Mouse (Mus musculus) neural tube, embryonic 11.5 days (tissue): Measurements from ENCODE around the gene Lhfpl5. TPM values are rescaled to one million over a fixed set of nuclear protein-coding genes. Genes with fewer than 3 reads are reported as not detected.

Source experiments
- ATAC-seq: fragments of 200-750 bp; cut with Nextera tagmentation; 2 replicates; pipeline ENCODE4 v1.8.0; 2017; ENCODE audit warnings: moderate number of reproducible peaks, mild to moderate bottlenecking, moderate TSS enrichment, moderate library complexity; ENCODE audit not compliant: insufficient read depth, low FRiP score, low TSS enrichment
- DNase-seq: peaks from one replicate; pipeline ENCODE4 v3.0.0-alpha.2; 2015; ENCODE audit warnings: low spot score
- H3K27ac ChIP-seq: fragments of 300-500 bp; sonication (generic); 2 replicates; pipeline ENCODE4 v1.5.1; 2014; ENCODE audit warnings: low read depth, mild to moderate bottlenecking, low read length
- H3K27me3 ChIP-seq: fragments of 300-500 bp; sonication (generic); 2 replicates; pipeline ENCODE4 v1.6.1; 2014; ENCODE audit warnings: mild to moderate bottlenecking, low read length, mixed read lengths; ENCODE audit not compliant: control insufficient read depth, insufficient read depth
- H3K36me3 ChIP-seq: fragments of 300-500 bp; sonication (generic); 2 replicates; pipeline ENCODE4 v1.6.1; 2014; ENCODE audit warnings: mild to moderate bottlenecking, low read length, moderate library complexity, mixed read lengths; ENCODE audit not compliant: control insufficient read depth, insufficient read depth
- H3K4me1 ChIP-seq: fragments of 300-500 bp; sonication (generic); 2 replicates; pipeline ENCODE4 v1.6.1; 2014; ENCODE audit warnings: low read length, mixed read lengths; ENCODE audit not compliant: control insufficient read depth, insufficient read depth
- H3K4me2 ChIP-seq: fragments of 300-500 bp; sonication (generic); 2 replicates; pipeline ENCODE4 v1.6.1; 2014; ENCODE audit warnings: low read depth, mild to moderate bottlenecking, moderate library complexity
- H3K4me3 ChIP-seq: fragments of 300-500 bp; sonication (generic); 2 replicates; pipeline ENCODE4 v1.5.1; 2014; ENCODE audit warnings: low read depth, low read length
- H3K9ac ChIP-seq: fragments of 300-500 bp; sonication (generic); 2 replicates; pipeline ENCODE4 v1.6.1; 2014; ENCODE audit warnings: mild to moderate bottlenecking, low read length
- H3K9me3 ChIP-seq: fragments of 300-500 bp; sonication (generic); 2 replicates; pipeline ENCODE4 v1.6.1; 2016; ENCODE audit warnings: low read length; ENCODE audit not compliant: control insufficient read depth
- WGBS: fragments of 180-500 bp; shearing (Covaris S2); extraction: QIAGEN DNeasy Blood & Tissue Kit; methylation state at CpG from one replicate; pipeline ENCODE4 v1.1.7; 2014; 5-methylcytosine and 5-hydroxymethylcytosine counted together
- polyA plus RNA-seq: library from polyadenylated mRNA; unstranded; fragments of >200 nt; fragmentation: Nextera tagmentation; extraction: Ambion mirVana; gene quantifications from 2 replicates; pipeline ENCODE4 v1.2.1, GENCODE M21; 2014

The Lhfpl5 gene
- polyA plus RNA-seq, 1 experiment from 2014 or later: 1.8 TPM

DNA sequence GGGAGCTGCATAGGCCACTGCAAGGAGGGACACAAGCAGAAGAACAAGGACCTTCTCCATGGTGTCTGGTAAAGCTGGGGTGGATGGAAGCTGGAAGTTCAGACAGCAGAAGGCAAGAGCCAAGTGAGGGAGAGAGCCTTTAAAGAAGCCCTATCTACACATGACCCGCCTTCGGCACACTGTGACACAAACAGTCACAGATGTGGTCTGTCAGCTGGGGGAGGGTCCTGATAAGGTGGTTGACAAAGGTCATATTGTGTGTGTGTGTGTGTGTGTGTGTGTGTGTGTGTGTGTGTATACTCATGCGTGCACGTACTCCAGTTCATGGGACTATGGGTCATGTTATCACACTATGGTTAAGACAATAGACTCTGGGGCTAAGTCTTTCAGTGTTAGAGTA lies 14.8 kb upstream of the Lhfpl5 start, which contains the start of gene Clps:
TSS of gene Clps (minus strand) at position 169 of the 400 bp plus-strand sequence.
- DNase-seq: no peak
- Histone ChIP-seq H3K9me3 (no peaks in the 10 kb centered on the region), H3K4me2 (no peak within 1 kb of the TSS), H3K4me3 (no peak within 1 kb of the TSS), H3K27me3 (no peaks in the 10 kb centered on the region), H3K36me3 (no peaks in the 10 kb centered on the region), H3K27ac (no peak within 1 kb of the TSS), H3K9ac (no peak within 1 kb of the TSS), H3K4me1 (no peaks in the 10 kb centered on the region)
- no peak for ATAC-seq
- 95% methylated on average over 4 of the region's 4 CpGs for WGBS

DNA sequence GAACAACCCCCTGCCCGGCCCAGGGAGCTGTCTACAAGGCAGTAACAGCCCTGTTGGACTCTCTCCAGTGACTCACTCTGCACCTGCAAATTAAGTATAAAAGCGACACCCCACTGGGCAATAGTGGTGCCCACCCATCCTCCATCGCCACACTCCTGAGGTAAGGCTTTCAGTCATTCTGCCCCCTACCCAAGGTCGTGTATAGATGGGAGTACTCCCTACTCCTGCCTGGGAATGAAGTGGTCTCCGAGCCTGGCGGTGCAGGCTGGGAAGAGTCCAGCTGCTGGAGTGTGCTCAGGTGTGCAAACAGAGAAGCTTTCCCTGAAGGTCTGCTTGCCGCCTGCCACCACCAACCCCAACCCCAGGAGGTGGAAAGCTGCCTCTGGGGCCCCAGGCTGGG lies 13.8 kb upstream of the Lhfpl5 start:
- WGBS: 62% methylated on average over 7 of the region's 7 CpGs
- H3K4me1 ChIP-seq: no peaks in the 10 kb centered on the region
- no peak for ATAC-seq

DNA sequence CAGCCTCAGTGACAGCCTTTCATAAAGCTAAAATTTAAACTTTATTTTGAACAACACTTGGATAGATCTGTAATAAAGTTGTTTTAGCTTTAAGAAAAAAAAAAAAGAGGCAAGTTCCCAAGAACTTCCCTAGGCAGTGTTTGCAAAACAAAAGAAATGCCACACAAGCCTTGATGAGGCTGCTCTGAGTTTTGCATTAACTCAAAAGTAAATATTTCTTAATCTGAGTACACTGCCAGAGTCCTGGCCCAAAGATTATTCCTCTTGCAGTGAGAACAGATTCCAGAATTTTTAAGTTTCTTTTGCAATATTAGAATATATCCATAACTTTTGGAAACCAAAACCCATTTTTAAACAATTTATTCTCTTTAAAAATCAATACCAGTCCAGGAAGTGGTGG lies 10.3 kb upstream of the Lhfpl5 start:
- Histone ChIP-seq H3K9ac (no peak overlapping the region), H3K36me3 (no peaks in the 10 kb centered on the region), H3K27me3 (no peaks in the 10 kb centered on the region), H3K4me3 (no peak overlapping the region), H3K4me2 (no peak overlapping the region), H3K4me1 (no peaks in the 10 kb centered on the region), H3K9me3 (no peaks in the 10 kb centered on the region), H3K27ac (no peak overlapping the region)
- ATAC-seq: no peak
- DNase-seq: no peak

More for the DNA sequence above, 13.8 kb upstream of the Lhfpl5 start:
- H3K27me3 ChIP-seq: no peaks in the 10 kb centered on the region
- H3K4me2 ChIP-seq: no peak overlapping the region
- no peak for DNase-seq
- no peaks in the 10 kb centered on the region for H3K36me3 ChIP-seq
- no peak overlapping the region for H3K4me3 ChIP-seq
- no peak overlapping the region for H3K27ac ChIP-seq
- H3K9me3 ChIP-seq: no peaks in the 10 kb centered on the region
- no peak overlapping the region for H3K9ac ChIP-seq

DNA sequence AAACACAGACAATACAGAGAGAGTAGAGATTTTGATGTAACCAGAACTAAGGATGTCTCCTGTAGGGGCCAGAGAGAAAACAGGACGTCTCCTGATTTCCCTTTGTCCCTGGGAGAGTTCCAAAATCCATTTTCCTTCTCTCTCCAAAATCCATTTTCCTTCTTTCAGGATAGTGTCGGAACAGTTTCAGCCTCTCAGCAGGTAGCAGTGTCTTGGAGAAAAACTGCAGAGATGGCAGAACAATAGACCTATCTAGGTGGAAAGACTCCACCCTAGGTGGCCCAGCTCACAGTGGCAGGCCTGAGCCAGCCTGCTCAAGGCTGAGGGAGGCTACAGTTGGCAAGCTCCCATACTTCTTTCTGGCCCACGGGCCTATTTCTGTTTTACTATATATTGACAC lies 7.9 kb upstream of the Lhfpl5 start:
- Histone ChIP-seq H3K4me3 (no peak overlapping the region), H3K36me3 (no peaks in the 10 kb centered on the region), H3K27ac (no peak overlapping the region), H3K4me2 (no peak overlapping the region), H3K9ac (no peak overlapping the region), H3K4me1 (no peaks in the 10 kb centered on the region), H3K27me3 (no peaks in the 10 kb centered on the region), H3K9me3 (no peaks in the 10 kb centered on the region)
- ATAC-seq: no peak
- no peak for DNase-seq
- 35% methylated on average over 3 of the region's 3 CpGs for WGBS

DNA sequence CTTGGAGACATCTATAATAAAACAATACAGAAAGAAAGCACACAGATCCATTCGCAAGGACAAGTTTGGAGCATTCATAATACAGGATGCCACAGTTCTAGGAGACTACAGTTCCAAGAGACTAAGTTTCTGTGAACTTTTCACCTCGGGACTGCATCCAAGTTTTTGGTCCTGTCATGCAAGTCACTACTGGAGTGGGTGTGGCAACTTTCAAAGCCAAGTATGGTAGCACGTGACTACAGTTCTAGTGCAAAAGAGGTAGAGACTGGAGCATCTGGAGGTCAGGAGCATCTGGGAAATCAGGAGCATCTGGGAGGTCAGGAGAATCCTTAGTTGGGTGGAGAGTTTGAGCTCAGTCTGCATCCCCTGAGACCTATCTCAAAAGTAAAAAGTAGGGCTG lies 3.6 kb upstream of the Lhfpl5 start:
- Histone ChIP-seq H3K27me3 (no peaks in the 10 kb centered on the region), H3K4me1 (0 out of 2 replicates have a peak, but pooled peaks cover 3% of the 10 kb centered on the region), H3K9ac (no peak overlapping the region)

DNA sequence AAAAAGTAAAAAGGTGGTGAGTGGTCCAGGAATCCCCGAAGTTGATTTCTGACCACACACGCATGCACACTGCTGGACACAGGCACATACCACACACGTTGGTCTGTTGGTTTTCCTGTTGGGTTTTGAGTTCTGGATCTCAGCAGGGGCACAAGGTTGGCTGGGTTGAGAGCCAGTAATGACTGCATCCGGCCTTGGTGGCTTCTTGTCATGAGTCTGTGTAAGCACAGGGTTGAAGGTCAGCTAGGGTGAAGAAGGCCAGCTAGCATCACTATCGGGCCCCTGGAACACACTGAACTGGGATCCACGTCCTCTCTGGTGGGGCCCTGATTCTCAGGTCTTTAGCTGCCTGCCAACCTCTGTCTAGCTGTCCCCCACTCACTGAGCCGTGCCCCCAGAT lies 2.9 kb upstream of the Lhfpl5 start:
- WGBS: 75% methylated on average over 7 of the region's 7 CpGs
- no peak overlapping the region for H3K4me3 ChIP-seq
- DNase-seq: no peak
- no peaks in the 10 kb centered on the region for H3K27me3 ChIP-seq
- H3K4me2 ChIP-seq: no peak overlapping the region
- no peak overlapping the region for H3K9ac ChIP-seq
- no peak for ATAC-seq
- no peak overlapping the region for H3K27ac ChIP-seq
- no peaks in the 10 kb centered on the region for H3K36me3 ChIP-seq
- H3K9me3 ChIP-seq: no peaks in the 10 kb centered on the region
- H3K4me1 ChIP-seq: 0 out of 2 replicates have a peak, but pooled peaks cover 3% of the 10 kb centered on the region

More for the DNA sequence above, 3.6 kb upstream of the Lhfpl5 start:
- DNase-seq (no peak), ATAC-seq (no peak)
- no peaks in the 10 kb centered on the region for H3K36me3 ChIP-seq
- H3K27ac ChIP-seq: no peak overlapping the region
- no peak overlapping the region for H3K4me3 ChIP-seq
- 84% methylated on average over 3 of the region's 3 CpGs for WGBS
- H3K9me3 ChIP-seq: no peaks in the 10 kb centered on the region
- H3K4me2 ChIP-seq: no peak overlapping the region

DNA sequence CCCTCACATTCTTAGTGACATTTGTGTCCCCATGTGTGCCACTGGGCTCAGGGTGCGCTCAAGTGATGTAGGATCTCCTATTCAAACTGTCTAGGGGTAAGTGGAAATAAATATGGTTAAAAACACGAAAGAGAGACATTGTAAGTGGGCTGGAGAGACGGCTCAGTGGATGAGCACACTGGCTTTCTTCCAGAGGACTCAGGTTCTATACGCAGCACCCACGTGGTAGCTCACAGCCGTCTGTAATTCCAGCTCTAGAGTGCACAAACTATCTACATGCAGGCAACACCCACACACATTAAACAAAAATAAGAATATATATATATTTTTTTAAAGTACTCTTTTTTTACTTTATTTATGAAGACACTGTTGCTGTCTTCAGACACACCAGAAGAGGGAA lies 2.5 kb upstream of the Lhfpl5 start:
- H3K4me2 ChIP-seq: no peak overlapping the region
- 86% methylated on average over 6 of the region's 6 CpGs for WGBS
- H3K9me3 ChIP-seq: no peaks in the 10 kb centered on the region
- no peaks in the 10 kb centered on the region for H3K36me3 ChIP-seq
- no peak overlapping the region for H3K4me3 ChIP-seq
- no peak overlapping the region for H3K9ac ChIP-seq
- no peak overlapping the region for H3K27ac ChIP-seq
- peak; percentile 3 for DNase-seq
- 0 out of 2 replicates have a peak, but pooled peaks cover 3% of the 10 kb centered on the region for H3K4me1 ChIP-seq
- ATAC-seq: no peak
- H3K27me3 ChIP-seq: no peaks in the 10 kb centered on the region

DNA sequence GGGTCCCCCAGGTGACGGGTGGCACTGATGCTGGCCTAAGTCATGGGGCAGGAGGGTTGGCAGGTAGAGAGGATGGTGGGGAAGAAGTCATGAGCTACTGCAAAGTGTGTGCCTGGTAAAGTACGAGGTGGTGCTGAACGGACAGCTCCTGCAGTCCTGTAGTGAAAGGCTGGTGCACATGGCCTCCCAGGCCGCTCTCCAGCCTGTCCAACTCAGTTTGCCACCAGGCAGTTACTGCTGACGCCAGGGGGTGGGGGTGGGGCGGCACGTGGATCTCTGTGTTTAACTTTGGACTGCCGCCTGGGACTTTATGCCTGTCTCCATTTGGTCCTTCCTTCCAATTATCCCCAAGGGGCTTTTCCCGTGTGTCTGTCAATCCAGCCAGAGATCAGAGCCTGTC lies 5.0 kb downstream of the Lhfpl5 start:
- no peaks in the 10 kb centered on the region for H3K27me3 ChIP-seq
- DNase-seq: peak; percentile 73
- H3K9ac ChIP-seq: no peak overlapping the region
- no peaks in the 10 kb centered on the region for H3K9me3 ChIP-seq
- H3K36me3 ChIP-seq: no peaks in the 10 kb centered on the region
- H3K4me2 ChIP-seq: no peak overlapping the region
- 0 out of 2 replicates have a peak, but pooled peaks cover 1% of the 10 kb centered on the region for H3K4me1 ChIP-seq
- WGBS: 5% methylated on average over 9 of the region's 9 CpGs
- ATAC-seq: no peak
- no peak overlapping the region for H3K27ac ChIP-seq
- H3K4me3 ChIP-seq: no peak overlapping the region

DNA sequence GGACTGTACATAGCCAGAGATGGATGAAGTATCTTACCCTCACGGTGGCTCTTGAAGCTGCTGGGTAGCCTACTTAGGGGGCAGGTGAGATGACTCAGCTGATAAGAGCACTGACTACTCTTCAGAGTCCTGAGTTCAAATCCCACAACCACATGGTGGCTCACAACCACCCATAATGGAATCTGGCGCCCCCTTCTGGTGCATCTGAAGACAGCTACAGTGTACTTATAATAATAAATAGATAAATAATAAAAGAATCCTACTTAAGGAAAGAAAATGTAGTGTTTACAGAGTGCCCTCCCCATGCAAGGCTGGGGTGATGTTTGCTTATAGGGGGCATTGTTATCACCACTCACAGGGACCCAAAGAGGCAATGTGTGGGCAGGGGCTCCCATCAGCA lies 5.6 kb downstream of the Lhfpl5 start:
- WGBS: 54% methylated on average over 2 of the region's 2 CpGs
- no peak overlapping the region for H3K27ac ChIP-seq

More for the DNA sequence above, 5.6 kb downstream of the Lhfpl5 start:
- H3K9me3 ChIP-seq: no peaks in the 10 kb centered on the region
- no peak for ATAC-seq
- H3K4me3 ChIP-seq: no peak overlapping the region
- DNase-seq: no peak
- H3K27me3 ChIP-seq: no peaks in the 10 kb centered on the region
- H3K4me2 ChIP-seq: no peak overlapping the region
- no peak overlapping the region for H3K9ac ChIP-seq
- H3K4me1 ChIP-seq: no peaks in the 10 kb centered on the region
- H3K36me3 ChIP-seq: no peaks in the 10 kb centered on the region
